Mouse (Mus musculus) cerebral cortex, adult 2 months (tissue): Measurements from ENCODE around the gene Sphk2.

ENCODE experiments used
- WGBS: fragments of 180-500 bp; shearing (Covaris S2); methylation state at CpG from one replicate; pipeline ENCODE4 v1.1.7; 2018; 5-methylcytosine and 5-hydroxymethylcytosine counted together

Gene Sphk2

DNA sequence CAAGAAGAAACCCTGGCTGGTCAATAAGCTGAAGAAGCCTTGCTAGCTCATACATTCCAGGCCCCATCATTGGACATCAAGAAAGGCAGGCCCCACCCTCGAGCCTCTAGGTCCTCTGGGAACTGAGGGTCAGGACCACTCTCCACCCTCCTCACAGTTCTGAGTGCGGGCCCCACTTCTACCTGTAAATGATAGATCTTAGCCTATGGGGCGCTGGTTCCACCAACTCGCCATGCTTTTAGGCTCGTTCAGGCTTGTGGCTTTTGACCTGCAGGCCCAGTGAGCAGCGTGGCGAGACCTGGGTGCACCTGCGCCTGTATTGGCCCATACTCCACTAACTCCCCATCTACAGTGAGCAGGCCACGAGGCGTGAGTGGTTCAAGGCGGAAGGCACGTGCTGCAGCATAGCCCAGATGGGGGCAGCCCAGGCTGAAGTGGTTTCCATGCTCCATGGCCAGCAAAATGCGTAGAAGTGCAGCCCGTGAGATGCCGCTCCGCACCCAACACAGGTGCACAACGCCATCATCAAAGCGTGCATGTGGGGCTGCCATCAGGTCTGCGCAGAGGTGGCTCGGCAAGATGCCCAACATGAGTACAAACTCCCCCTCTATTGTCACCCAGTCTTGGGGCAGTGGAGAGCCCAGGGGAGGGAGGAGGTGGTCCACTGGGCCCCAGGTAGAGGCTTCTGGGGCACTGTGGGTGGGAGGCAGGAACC, 7.2 kb downstream of the Sphk2 start:
- 75% methylated on average over 20 of the region's 20 CpGs for WGBS

- WGBS = 50% methylated on average over 14 of the region's 14 CpGs
Observed at GRCm38 (mm10) chr7:45709677-45710355, 8.0 kb downstream of the Sphk2 start.

GRCm38 (mm10) chr7:45709036-45709435, 8.8 kb downstream of the Sphk2 start:
- 35% methylated on average over 6 of the region's 6 CpGs for WGBS

GRCm38 (mm10) chr7:45708221-45708761, 9.5 kb downstream of the Sphk2 start:
- 44% methylated on average over 13 of the region's 13 CpGs for WGBS

DNA sequence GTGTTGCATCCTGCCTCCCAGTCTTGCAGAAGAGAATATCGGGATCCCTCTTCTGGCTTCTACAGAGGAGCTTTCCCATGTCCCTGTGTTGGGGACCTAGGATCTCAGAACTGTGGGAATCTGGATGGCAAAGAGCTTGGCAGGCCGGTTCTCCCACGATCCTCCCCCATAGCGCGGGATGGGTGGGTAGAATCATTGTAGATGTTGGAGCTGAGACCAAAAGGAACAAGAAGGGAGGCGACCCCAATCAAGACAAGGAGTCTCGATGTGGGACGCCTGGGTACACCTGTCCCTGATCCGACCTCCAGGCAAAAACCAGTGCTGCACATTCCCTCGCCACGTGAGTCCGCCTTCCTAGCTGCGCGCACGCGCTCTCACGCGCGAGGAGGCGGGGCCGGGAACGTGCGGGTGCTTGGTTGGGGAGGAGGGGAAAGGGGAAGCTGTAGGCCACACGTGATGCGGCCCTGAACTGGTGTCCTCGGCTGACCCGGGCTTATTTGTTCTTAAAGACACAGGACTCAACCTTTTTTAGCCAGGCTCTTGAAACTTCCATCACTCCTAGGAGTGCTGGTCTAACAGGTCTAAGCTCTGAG, 10.3 kb downstream of the Sphk2 start:
- 1% methylated on average over 27 of the region's 27 CpGs for WGBS

DNA sequence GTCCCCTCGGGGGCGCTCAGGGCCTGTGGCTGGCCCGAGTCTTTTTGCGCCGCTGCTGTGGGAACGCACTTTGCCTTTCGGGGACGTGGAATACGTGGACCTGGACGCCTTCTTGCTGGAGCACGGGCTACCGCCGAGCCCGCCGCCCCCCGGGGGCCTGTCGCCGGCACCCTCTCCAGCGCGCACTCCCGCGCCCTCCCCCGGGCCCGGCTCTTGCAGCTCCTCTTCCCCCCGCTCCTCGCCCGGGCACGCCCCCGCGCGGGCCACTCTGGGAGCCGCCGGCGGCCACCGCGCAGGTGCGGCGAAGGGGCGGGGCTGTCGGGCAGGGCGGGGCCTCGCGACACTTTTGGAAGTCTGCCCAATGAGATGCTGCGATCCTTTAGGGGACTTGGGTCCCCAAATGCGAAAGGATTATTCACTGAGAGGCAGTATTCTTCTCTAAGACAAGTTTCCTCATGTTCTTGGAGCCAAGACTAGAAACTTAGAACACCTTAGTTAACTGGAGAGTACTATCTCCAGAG, 11.0 kb downstream of the Sphk2 start:
- 1% methylated on average over 45 of the region's 45 CpGs for WGBS

DNA sequence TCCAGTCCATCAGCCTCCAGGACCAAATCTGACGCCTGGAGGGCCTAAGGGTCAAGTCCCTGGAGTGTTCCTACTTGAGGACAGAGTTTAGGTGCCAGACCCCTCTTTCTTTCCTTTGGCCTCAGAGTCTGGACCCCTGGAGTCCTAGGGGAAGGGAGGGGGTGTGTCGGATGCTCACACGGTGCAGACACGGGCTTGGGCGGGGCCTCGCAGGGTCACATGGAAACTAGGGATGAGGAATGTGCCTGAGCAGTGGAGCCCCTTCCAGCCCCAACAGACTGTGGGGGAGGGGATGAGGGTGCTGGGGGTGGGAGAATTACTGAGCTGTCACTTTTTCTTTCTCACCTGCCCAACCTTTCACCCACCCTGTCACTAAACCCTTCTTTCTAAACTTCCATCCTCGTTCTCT, 11.9 kb downstream of the Sphk2 start:
- 1% methylated on average over 7 of the region's 7 CpGs for whole genome bisulfite sequencing

DNA sequence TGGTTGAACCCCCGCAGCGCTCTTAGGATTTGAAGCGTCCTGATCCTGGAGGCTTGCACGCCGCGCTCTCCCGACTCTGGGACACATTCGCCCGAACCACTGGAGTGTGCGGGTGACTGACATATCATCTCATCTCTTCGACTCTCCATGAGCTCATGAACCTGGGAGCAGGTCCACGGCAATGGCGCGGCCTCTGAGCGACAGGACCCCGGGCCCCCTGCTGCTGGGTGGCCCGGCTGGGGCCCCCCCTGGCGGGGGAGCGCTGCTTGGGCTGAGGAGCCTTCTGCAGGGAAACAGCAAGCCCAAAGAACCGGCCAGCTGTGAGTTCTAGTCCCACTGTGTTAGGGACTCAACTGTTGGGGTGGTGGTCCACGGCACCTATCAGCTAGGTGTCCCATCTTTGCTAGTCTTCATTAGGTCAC, 12.3 kb downstream of the Sphk2 start:
- WGBS = under 1% methylated on average over 21 of the region's 21 CpGs

- WGBS = 0% methylated on average over 36 of the region's 36 CpGs
Observed at GRCm38 (mm10) chr7:45704730-45705442, 12.9 kb downstream of the Sphk2 start, which contains the start of gene Dbp. Gene Dbp, plus strand, starts transcription at chr7:45705088.

- WGBS = under 1% methylated on average over 13 of the region's 13 CpGs
Observed at GRCm38 (mm10) chr7:45704046-45704559, 13.7 kb downstream of the Sphk2 start.

GRCm38 (mm10) chr7:45703521-45704033, 14.2 kb downstream of the Sphk2 start:
- WGBS = 24% methylated on average over 12 of the region's 12 CpGs

GRCm38 (mm10) chr7:45702809-45703520, 14.8 kb downstream of the Sphk2 start:
- 75% methylated on average over 17 of the region's 17 CpGs for WGBS

- 92% methylated on average over 11 of the region's 11 CpGs for WGBS
Observed at GRCm38 (mm10) chr7:45702316-45702715, 15.5 kb downstream of the Sphk2 start.

DNA sequence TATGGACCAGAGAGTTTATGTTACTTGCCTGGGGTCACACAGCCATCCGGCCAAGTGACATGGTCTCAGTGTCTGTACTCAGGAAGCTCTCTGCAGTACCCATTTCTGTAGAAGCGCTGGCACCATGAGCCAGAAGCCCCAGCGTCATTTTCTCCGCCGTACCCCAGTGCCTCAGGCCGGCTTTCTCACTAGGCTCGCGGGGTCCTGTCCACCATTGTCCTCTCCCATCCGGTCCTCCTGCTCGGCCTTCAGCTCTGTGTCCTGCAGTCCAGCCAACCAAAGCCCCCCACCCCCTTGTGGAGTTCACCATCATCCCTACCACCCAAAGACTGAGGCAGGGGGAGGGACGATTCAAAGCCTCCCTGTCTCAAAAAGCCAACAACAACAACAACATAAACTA, 16.2 kb downstream of the Sphk2 start:
- WGBS = 75% methylated on average over 11 of the region's 11 CpGs

DNA sequence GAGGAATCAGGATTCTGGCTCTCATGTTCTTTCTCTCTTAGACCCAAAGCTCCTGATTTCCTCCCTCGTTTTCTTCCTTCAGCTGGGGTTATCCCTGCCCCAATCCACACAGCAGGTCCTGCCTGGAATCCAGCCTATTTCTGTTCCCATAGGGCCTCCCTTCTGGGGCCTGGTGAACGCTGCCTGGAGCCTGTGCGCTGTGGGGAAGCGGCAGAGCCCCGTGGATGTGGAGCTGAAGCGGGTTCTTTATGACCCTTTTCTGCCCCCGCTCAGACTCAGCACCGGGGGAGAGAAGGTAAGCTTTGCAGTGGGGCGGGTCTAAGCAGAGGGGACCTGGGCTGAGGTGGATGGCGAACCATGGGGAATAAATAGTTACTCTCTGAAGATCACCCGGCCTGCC, 16.7 kb downstream of the Sphk2 start:
- 20% methylated on average over 11 of the region's 11 CpGs for WGBS

GRCm38 (mm10) chr7:45700301-45701015, 17.3 kb downstream of the Sphk2 start:
- WGBS = under 1% methylated on average over 20 of the region's 20 CpGs

DNA sequence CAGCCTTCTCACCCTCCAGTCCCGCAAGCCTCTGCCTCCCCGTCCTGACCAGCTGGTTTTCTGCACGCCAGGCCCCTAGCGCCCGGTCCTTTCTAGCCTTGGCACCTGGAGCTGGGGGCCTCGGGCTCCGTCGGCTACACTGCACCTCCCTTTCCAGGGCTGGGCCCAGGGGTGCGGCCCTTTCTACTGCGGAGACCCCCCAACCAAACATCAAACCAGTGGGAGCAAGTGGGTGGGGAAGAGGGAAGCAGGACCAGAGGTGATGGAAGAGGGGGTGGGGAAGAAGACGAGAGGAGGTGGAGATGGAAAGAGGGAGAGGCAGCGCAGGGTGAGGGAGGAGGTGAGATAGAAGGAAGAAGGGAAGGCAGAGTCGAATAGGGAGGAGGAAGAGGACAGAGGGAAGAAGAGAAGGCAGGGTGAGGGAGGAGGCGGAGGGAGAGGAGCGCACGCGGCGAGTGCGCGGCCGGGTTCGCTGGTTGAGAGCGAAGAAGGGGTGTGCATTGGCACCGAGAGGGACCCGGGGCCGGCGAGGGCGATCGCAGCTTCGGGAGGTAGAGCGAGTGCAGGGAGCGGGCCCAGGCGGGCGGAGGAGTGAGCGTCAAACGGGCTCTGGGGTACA, 18.2 kb downstream of the Sphk2 start, which contains the start of gene Car11:
Car11 (plus strand) TSS at position 321 of the 619 bp plus-strand sequence.
- 4% methylated on average over 36 of the region's 36 CpGs for WGBS

- 84% methylated on average over 7 of the region's 7 CpGs for WGBS
Observed at GRCm38 (mm10) chr7:45697894-45698293, 19.9 kb downstream of the Sphk2 start.

DNA sequence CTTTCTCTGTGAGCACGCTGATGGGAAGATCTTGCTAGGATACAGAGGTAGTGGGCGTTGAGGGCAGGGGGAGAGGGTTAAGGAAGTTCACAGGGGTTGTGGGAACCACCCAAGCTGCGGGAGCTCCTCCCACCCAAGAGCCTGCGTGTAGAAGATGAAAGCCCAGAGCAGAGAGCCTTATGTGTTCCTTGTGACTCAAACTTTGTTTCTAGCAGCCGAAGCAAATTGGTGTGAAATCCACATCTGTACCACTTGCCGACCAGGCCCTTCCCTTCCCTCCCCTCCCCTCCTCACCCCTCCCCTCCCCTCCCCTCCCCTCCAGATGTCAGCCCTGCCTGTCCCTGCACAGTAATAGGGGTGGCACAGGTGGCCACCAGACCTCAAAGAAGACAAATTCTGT, 22.7 kb downstream of the Sphk2 start:
- 49% methylated on average over 6 of the region's 6 CpGs for WGBS
